Mouse (Mus musculus) CH12.LX (cell line): ENCODE measurements at regions not wholly inside any gene's neighbourhood (a gene's known extent, or its start where the extent isn't known, plus 50 kb on each side); places are given as distances from the start of the nearest gene placed in this dataset.

Experiments used
- DNase-seq: peaks from one replicate; pipeline ENCODE4 v3.0.0-alpha.2; 2013; ENCODE audit errors: extremely low read depth
- H3K27ac ChIP-seq: 2 replicates; pipeline ENCODE4 v1.5.1; 2012; ENCODE audit warnings: low read depth, mild to moderate bottlenecking, control low read depth, moderate library complexity; ENCODE audit not compliant: insufficient read depth
- H3K27me3 ChIP-seq: replicated peaks from 2 replicates; pipeline ENCODE3; 2012; ENCODE audit warnings: inconsistent platforms
- H3K36me3 ChIP-seq, 2 experiments: replicated peaks in 1 of 2; 2 replicates each; pipeline versions ENCODE3 to v1.6.1; 2012; ENCODE audit warnings: inconsistent platforms in 1 of 2, low read length in 1 of 2, mild to moderate bottlenecking in 1 of 2, mixed read lengths in 1 of 2, moderate library complexity in 1 of 2; ENCODE audit not compliant: control insufficient read depth in 1 of 2, insufficient read depth in 1 of 2
- H3K4me1 ChIP-seq, 2 experiments: 2 replicates each; pipeline ENCODE4 v1.6.1; 2012; ENCODE audit warnings: inconsistent platforms in 1 of 2, moderate library complexity in 1 of 2; ENCODE audit not compliant: insufficient read depth in 2 of 2, control insufficient read depth in 1 of 2
- H3K4me2 ChIP-seq: 2 replicates; pipeline ENCODE4 v1.6.1; 2012; ENCODE audit warnings: low read depth, mild to moderate bottlenecking, control low read depth; ENCODE audit not compliant: poor library complexity, insufficient read depth, severe bottlenecking
- H3K4me3 ChIP-seq, 3 experiments: fragments of 150-350 bp in 1 of 3; sonication (generic) in 1 of 3; replicated peaks in 1 of 3; 2 replicates each; pipeline versions ENCODE3 to v1.5.1; 2011 to 2012; ENCODE audit warnings: low read depth in 2 of 3, low read length in 2 of 3, mild to moderate bottlenecking in 2 of 3, moderate library complexity in 2 of 3, control low read depth in 1 of 3, improper control_type of control experiment in 1 of 3, inconsistent platforms in 1 of 3, mixed read lengths in 1 of 3; ENCODE audit not compliant: poor library complexity in 1 of 3
- H3K79me2 ChIP-seq: replicated peaks from 2 replicates; pipeline ENCODE4 v1.6.1; 2012; ENCODE audit warnings: mild to moderate bottlenecking, moderate library complexity; ENCODE audit not compliant: control insufficient read depth, poor library complexity, insufficient read depth, severe bottlenecking; ENCODE audit errors: extremely low read depth
- H3K9ac ChIP-seq: 2 replicates; pipeline ENCODE4 v1.6.1; 2012; ENCODE audit warnings: low read depth, mild to moderate bottlenecking, control low read depth, moderate library complexity; ENCODE audit not compliant: insufficient read depth
- H3K9me3 ChIP-seq: replicated peaks from 2 replicates; pipeline ENCODE3; 2012; ENCODE audit warnings: low read length, inconsistent platforms, mixed read lengths
- BHLHE40 ChIP-seq: IDR thresholded peaks from 2 replicates; pipeline ENCODE4 v1.6.1; 2011; ENCODE audit warnings: mild to moderate bottlenecking, low read depth, low read length, improper control_type of control experiment
- CTCF ChIP-seq, 2 experiments: IDR thresholded peaks in 1 of 2; conservative IDR thresholded peaks in 1 of 2; 2 replicates each; pipeline ENCODE4 v1.5.1; 2011 to 2012; ENCODE audit warnings: low read depth in 2 of 2, low read length in 2 of 2, improper control_type of control experiment in 1 of 2, inconsistent platforms in 1 of 2, mild to moderate bottlenecking in 1 of 2, moderate library complexity in 1 of 2
- ELF1 ChIP-seq: IDR thresholded peaks from 2 replicates; pipeline ENCODE4 v1.6.1; 2014; ENCODE audit warnings: low read depth, mild to moderate bottlenecking, inconsistent platforms, low read length, improper control_type of control experiment
- EP300 ChIP-seq: IDR thresholded peaks from 2 replicates; pipeline ENCODE4 v1.6.1; 2011; ENCODE audit warnings: low read length, improper control_type of control experiment
- HCFC1 ChIP-seq: IDR thresholded peaks from 2 replicates; pipeline ENCODE4 v1.6.1; 2012; ENCODE audit warnings: low read depth, mild to moderate bottlenecking, inconsistent platforms, low read length, improper control_type of control experiment
- IRF4 ChIP-seq: IDR thresholded peaks from 2 replicates; pipeline ENCODE4 v1.6.1; 2014; ENCODE audit warnings: low read depth, mild to moderate bottlenecking, inconsistent platforms, low read length, improper control_type of control experiment
- MAX ChIP-seq: IDR thresholded peaks from 2 replicates; pipeline ENCODE4 v1.6.1; 2011; ENCODE audit warnings: low read length, improper control_type of control experiment
- MEF2A ChIP-seq: IDR thresholded peaks from 2 replicates; pipeline ENCODE4 v1.6.1; 2014; ENCODE audit warnings: low read depth, mild to moderate bottlenecking, inconsistent platforms, low read length, improper control_type of control experiment, borderline replicate concordance
- MYC ChIP-seq: IDR thresholded peaks from 2 replicates; pipeline ENCODE4 v1.6.1; 2011; ENCODE audit warnings: low read depth, mild to moderate bottlenecking, improper control_type of control experiment, low read length
- NELFE ChIP-seq: IDR thresholded peaks from 2 replicates; pipeline ENCODE4 v1.6.1; 2011; ENCODE audit warnings: low read depth, low read length, improper control_type of control experiment
- PAX5 ChIP-seq: IDR thresholded peaks from 2 replicates; pipeline ENCODE4 v1.6.1; 2012; ENCODE audit warnings: low read length, inconsistent platforms, mixed read lengths
- POLR2A ChIP-seq: IDR thresholded peaks from 2 replicates; pipeline ENCODE4 v1.6.1; 2011; ENCODE audit warnings: low read depth, mild to moderate bottlenecking, improper control_type of control experiment, low read length
- RAD21 ChIP-seq: IDR thresholded peaks from 2 replicates; pipeline ENCODE4 v1.6.1; 2011; ENCODE audit warnings: low read depth, mild to moderate bottlenecking, low read length, improper control_type of control experiment, moderate library complexity
- USF1 ChIP-seq: IDR thresholded peaks from 2 replicates; pipeline ENCODE4 v1.6.1; 2014; ENCODE audit warnings: low read depth, mild to moderate bottlenecking, inconsistent platforms, low read length, improper control_type of control experiment
- USF2 ChIP-seq: conservative IDR thresholded peaks from 2 replicates; pipeline ENCODE4 v1.6.1; 2011; ENCODE audit warnings: low read depth, low read length, improper control_type of control experiment
- ZMIZ1 ChIP-seq: IDR thresholded peaks from 2 replicates; pipeline ENCODE4 v1.6.1; 2012; ENCODE audit warnings: low read depth, mild to moderate bottlenecking, inconsistent platforms, low read length, improper control_type of control experiment
- dilution Hi-C: fragments of 300-500 bp; cut with MboI; formaldehyde crosslinking; loops from 2 replicates; pipeline ENCODE4 v1.14.3; 2020; ENCODE audit warnings: low sequenced_read_pairs; ENCODE audit not compliant: extremely low pct_unique_long_range_greater_than_20kb, extremely low pct_ligation_motif_present
- in situ Hi-C: fragments of 300-500 bp; cut with MboI; formaldehyde crosslinking; loops from 3 replicates; pipeline ENCODE4 v1.14.3; 2019; ENCODE audit warnings: low sequenced_read_pairs, low pct_ligation_motif_present, low pct_unique_long_range_greater_than_20kb, mixed read lengths

GRCm38 (mm10) chr15:54114096-54114512 lies 229.4 kb downstream of the Gm7489 start (continued):
- TF ChIP-seq USF2 (peak; percentile 76), NELFE (no peak; the same call in 1 of the 2 replicates), USF1 (peak; percentile 74), IRF4 (peak; percentile 94), ELF1 (peak; percentile 72), MEF2A (peak; percentile 95)

- dilution Hi-C loops = no loop called here
- peak; percentile 21 for DNase-seq
- no peak overlapping the region for H3K4me3 ChIP-seq
- H3K79me2 ChIP-seq = no peaks in the 10 kb centered on the region
- TF ChIP-seq ZMIZ1 = 0 out of 2 replicates have a peak, but pooled peaks have one; percentile 26
- peak; percentile 1 for TF ChIP-seq RAD21
- TF ChIP-seq MAX = peak; percentile 83
- TF ChIP-seq BHLHE40 = 0 out of 2 replicates have a peak, but pooled peaks have one; percentile 35
- 0 out of 4 replicates have a peak, but pooled peaks of 1 of the 2 experiments have one; percentile 2 for TF ChIP-seq CTCF (conservative IDR thresholded peaks at IDR 0.05 in 1 of 2, IDR thresholded peaks at IDR 0.05 in 1 of 2; ENCODE audit: low read depth in 2 of 2, low read length in 2 of 2)
- peak; percentile 73; the same call in 1 of the 2 replicates for TF ChIP-seq MYC
- no peak for TF ChIP-seq MEF2A
- 0 out of 2 replicates have a peak, but pooled peaks have one; percentile 18 for TF ChIP-seq EP300
- no peak for TF ChIP-seq POLR2A
- no peak overlapping the region for H3K4me2 ChIP-seq
- H3K27ac ChIP-seq = no peak overlapping the region
- H3K9ac ChIP-seq = no peak overlapping the region
- no peaks in the 10 kb centered on the region for H3K27me3 ChIP-seq
- in situ Hi-C loops = loop anchor here (5.0 kb wide), 1 partner anchor 46 kb away; no protein-coding TSS in a partner anchor
- peaks cover 12 to 51% of the 10 kb centered on the region in 2 experiments for H3K4me1 ChIP-seq
- H3K36me3 ChIP-seq = no peaks in the 10 kb centered on the region
- H3K9me3 ChIP-seq = peaks cover 3% of the 10 kb centered on the region
Observed at GRCm38 (mm10) chr15:54117967-54118538, 233.3 kb downstream of the Gm7489 start.

- Histone ChIP-seq H3K27me3 (no peaks in the 10 kb centered on the region), H3K79me2 (no peaks in the 10 kb centered on the region), H3K4me3 (no peak overlapping the region), H3K4me1 (peaks cover 4 to 28% of the 10 kb centered on the region in 2 experiments), H3K27ac (no peak overlapping the region), H3K36me3 (no peaks in the 10 kb centered on the region), H3K9me3 (peaks cover 3% of the 10 kb centered on the region), H3K4me2 (0 out of 2 replicates have a peak overlapping the region, but pooled peaks have one; percentile 2), H3K9ac (no peak overlapping the region)
- dilution Hi-C loops (no loop called here), in situ Hi-C loops (no loop called here)
- no peak for DNase-seq
- no peak for TF ChIP-seq PAX5
- TF ChIP-seq HCFC1 = no peak
- no peak for TF ChIP-seq POLR2A
Observed at GRCm38 (mm10) chr15:54120456-54120855, 235.8 kb downstream of the Gm7489 start.
